Mouse (Mus musculus): Measurements from ENCODE around the gene Pard6a. TPM values are rescaled to one million over a fixed set of nuclear protein-coding genes. Genes with fewer than 3 reads are reported as not detected.
A peak's percentile ranks its signal among the peaks of the same experiment; 100 is the strongest.

The Pard6a gene
- polyA plus RNA-seq, 1 experiment = not detected

- TF ChIP-seq POLR2A (IDR thresholded peaks at IDR 0.05; ENCODE audit: insufficient read depth, low read depth, low read length) = no peak
- TF ChIP-seq CTCF (IDR thresholded peaks at IDR 0.05; ENCODE audit: insufficient read depth, low read depth, low read length) = no peak
- WGBS = 1% methylated on average over 55 of the region's 55 CpGs
- Histone ChIP-seq H3K4me3 (ENCODE audit: insufficient read depth, low read depth, low read length) (peak within 1 kb of the TSS; percentile 66), H3K4me1 (ENCODE audit: control insufficient read depth, insufficient read depth, low read length) (peaks cover 13% of the 10 kb centered on the region), H3K27ac (ENCODE audit: insufficient read depth, low read depth, low read length) (no peak within 1 kb of the TSS)
These were observed 6.8 kb downstream of the Pard6a start, which contains the start of the genes 4933405L10Rik and Enkd1 for GRCm38 (mm10) chr8:105707498-105708403. Gene 4933405L10Rik, plus strand, starts transcription at chr8:105707655. Gene Enkd1, minus strand, starts transcription at chr8:105708210.

GRCm38 (mm10) chr8:105708675-105709074, 7.7 kb downstream of the Pard6a start:
- Histone ChIP-seq H3K4me1 (ENCODE audit: control insufficient read depth, insufficient read depth, low read length) (peaks cover 9% of the 10 kb centered on the region), H3K4me3 (ENCODE audit: insufficient read depth, low read depth, low read length) (no peak overlapping the region), H3K27ac (ENCODE audit: insufficient read depth, low read depth, low read length) (no peak overlapping the region)
- TF ChIP-seq POLR2A (IDR thresholded peaks at IDR 0.05; ENCODE audit: insufficient read depth, low read depth, low read length) (no peak), CTCF (IDR thresholded peaks at IDR 0.05; ENCODE audit: insufficient read depth, low read depth, low read length) (no peak)
- 96% methylated on average over 8 of the region's 8 CpGs for WGBS

- no peak for TF ChIP-seq CTCF (IDR thresholded peaks at IDR 0.05; ENCODE audit: insufficient read depth, low read depth, low read length)
- TF ChIP-seq POLR2A (IDR thresholded peaks at IDR 0.05; ENCODE audit: insufficient read depth, low read depth, low read length) = no peak
- 77% methylated on average over 14 of the region's 14 CpGs for WGBS
- H3K4me1 ChIP-seq (ENCODE audit: control insufficient read depth, insufficient read depth, low read length) = peaks cover 9% of the 10 kb centered on the region
- H3K27ac ChIP-seq (ENCODE audit: insufficient read depth, low read depth, low read length) = no peak overlapping the region
- H3K4me3 ChIP-seq (ENCODE audit: insufficient read depth, low read depth, low read length) = no peak overlapping the region
These were observed 8.4 kb downstream of the Pard6a start for GRCm38 (mm10) chr8:105709317-105709716.

- TF ChIP-seq CTCF (IDR thresholded peaks at IDR 0.05; ENCODE audit: insufficient read depth, low read depth, low read length) (no peak), POLR2A (IDR thresholded peaks at IDR 0.05; ENCODE audit: insufficient read depth, low read depth, low read length) (no peak)
- Histone ChIP-seq H3K4me3 (ENCODE audit: insufficient read depth, low read depth, low read length) (no peak overlapping the region), H3K4me1 (ENCODE audit: control insufficient read depth, insufficient read depth, low read length) (peaks cover 9% of the 10 kb centered on the region), H3K27ac (ENCODE audit: insufficient read depth, low read depth, low read length) (no peak overlapping the region)
- 87% methylated on average over 3 of the region's 3 CpGs for WGBS
These were observed 11.3 kb downstream of the Pard6a start for GRCm38 (mm10) chr8:105712286-105712685.

- Histone ChIP-seq H3K4me3 (ENCODE audit: insufficient read depth, low read depth, low read length) (no peak overlapping the region), H3K27ac (ENCODE audit: insufficient read depth, low read depth, low read length) (no peak overlapping the region), H3K4me1 (ENCODE audit: control insufficient read depth, insufficient read depth, low read length) (no peaks in the 10 kb centered on the region)
- TF ChIP-seq POLR2A (IDR thresholded peaks at IDR 0.05; ENCODE audit: insufficient read depth, low read depth, low read length) (no peak), CTCF (IDR thresholded peaks at IDR 0.05; ENCODE audit: insufficient read depth, low read depth, low read length) (peak; percentile 26; the same call in 1 of the 2 replicates)
- WGBS = 7% methylated on average over 3 of the region's 3 CpGs
These were observed 13.2 kb downstream of the Pard6a start for GRCm38 (mm10) chr8:105714139-105714538.

- H3K4me1 ChIP-seq (ENCODE audit: control insufficient read depth, insufficient read depth, low read length) = no peaks in the 10 kb centered on the region
- H3K27ac ChIP-seq (ENCODE audit: insufficient read depth, low read depth, low read length) = no peak overlapping the region
- WGBS = 74% methylated on average over 6 of the region's 6 CpGs
- no peak for TF ChIP-seq CTCF (IDR thresholded peaks at IDR 0.05; ENCODE audit: insufficient read depth, low read depth, low read length)
- TF ChIP-seq POLR2A (IDR thresholded peaks at IDR 0.05; ENCODE audit: insufficient read depth, low read depth, low read length) = no peak
- H3K4me3 ChIP-seq (ENCODE audit: insufficient read depth, low read depth, low read length) = no peak overlapping the region
These were observed 14.1 kb downstream of the Pard6a start for GRCm38 (mm10) chr8:105715042-105715441.

GRCm38 (mm10) chr8:105716302-105716945, 15.5 kb downstream of the Pard6a start:
- Histone ChIP-seq H3K4me3 (ENCODE audit: insufficient read depth, low read depth, low read length) (no peak overlapping the region), H3K27ac (ENCODE audit: insufficient read depth, low read depth, low read length) (no peak overlapping the region), H3K4me1 (ENCODE audit: control insufficient read depth, insufficient read depth, low read length) (no peaks in the 10 kb centered on the region)
- no peak for TF ChIP-seq CTCF (IDR thresholded peaks at IDR 0.05; ENCODE audit: insufficient read depth, low read depth, low read length)
- TF ChIP-seq POLR2A (IDR thresholded peaks at IDR 0.05; ENCODE audit: insufficient read depth, low read depth, low read length) = no peak
- WGBS = 92% methylated on average over 15 of the region's 15 CpGs

- no peak for TF ChIP-seq POLR2A (IDR thresholded peaks at IDR 0.05; ENCODE audit: insufficient read depth, low read depth, low read length)
- TF ChIP-seq CTCF (IDR thresholded peaks at IDR 0.05; ENCODE audit: insufficient read depth, low read depth, low read length) = no peak
- no peak overlapping the region for H3K27ac ChIP-seq (ENCODE audit: insufficient read depth, low read depth, low read length)
- H3K4me3 ChIP-seq (ENCODE audit: insufficient read depth, low read depth, low read length) = no peak overlapping the region
- H3K4me1 ChIP-seq (ENCODE audit: control insufficient read depth, insufficient read depth, low read length) = no peaks in the 10 kb centered on the region
- WGBS = 90% methylated on average over 4 of the region's 4 CpGs
These were observed 18.7 kb downstream of the Pard6a start for GRCm38 (mm10) chr8:105719637-105720036.

GRCm38 (mm10) chr8:105722861-105723260, 21.9 kb downstream of the Pard6a start:
- H3K4me3 ChIP-seq (ENCODE audit: insufficient read depth, low read depth, low read length) = no peak overlapping the region
- no peak overlapping the region for H3K27ac ChIP-seq (ENCODE audit: insufficient read depth, low read depth, low read length)
- TF ChIP-seq POLR2A (IDR thresholded peaks at IDR 0.05; ENCODE audit: insufficient read depth, low read depth, low read length) = no peak
- no peak for TF ChIP-seq CTCF (IDR thresholded peaks at IDR 0.05; ENCODE audit: insufficient read depth, low read depth, low read length)
- WGBS = 85% methylated on average over 9 of the region's 9 CpGs
- no peaks in the 10 kb centered on the region for H3K4me1 ChIP-seq (ENCODE audit: control insufficient read depth, insufficient read depth, low read length)

Data from olfactory bulb, adult 2 months (tissue).